Mouse (Mus musculus) midbrain, embryonic 14.5 days (tissue): Measurements from ENCODE around the gene Scg5. TPM values are rescaled to one million over a fixed set of nuclear protein-coding genes. Genes with fewer than 3 reads are reported as not detected.

Experiments
- ATAC-seq: fragments of 200-750 bp; cut with Nextera tagmentation; 2 replicates; pipeline ENCODE4 v1.8.0; 2017; ENCODE audit warnings: moderate number of reproducible peaks, moderate library complexity; ENCODE audit not compliant: low FRiP score, low TSS enrichment
- DNase-seq: peaks from one replicate; pipeline ENCODE4 v3.0.0-alpha.2; 2015
- H3K27ac ChIP-seq: fragments of 300-500 bp; sonication (generic); replicated peaks from 2 replicates; pipeline ENCODE4 v1.5.1; 2014; ENCODE audit warnings: mild to moderate bottlenecking, low read depth, low read length, moderate library complexity
- H3K27me3 ChIP-seq: fragments of 300-500 bp; sonication (generic); 2 replicates; pipeline ENCODE4 v1.6.1; 2014; ENCODE audit warnings: low read length, control low read depth, mixed read lengths; ENCODE audit not compliant: control insufficient read depth, insufficient read depth
- H3K36me3 ChIP-seq: fragments of 300-500 bp; sonication (generic); 2 replicates; pipeline ENCODE4 v1.6.1; 2014; ENCODE audit warnings: low read length, control low read depth; ENCODE audit not compliant: control insufficient read depth, insufficient read depth
- H3K4me1 ChIP-seq: fragments of 300-500 bp; sonication (generic); 2 replicates; pipeline ENCODE4 v1.6.1; 2014; ENCODE audit warnings: mild to moderate bottlenecking, antibody characterized with exemption, low read length, control low read depth; ENCODE audit not compliant: control insufficient read depth, insufficient read depth
- H3K4me2 ChIP-seq: fragments of 300-500 bp; sonication (generic); 2 replicates; pipeline ENCODE4 v1.6.1; 2014; ENCODE audit warnings: mild to moderate bottlenecking, low read length, moderate library complexity
- H3K4me3 ChIP-seq: fragments of 300-500 bp; sonication (generic); replicated peaks from 2 replicates; pipeline ENCODE4 v1.5.1; 2014; ENCODE audit warnings: low read depth, low read length
- H3K9ac ChIP-seq: fragments of 300-500 bp; sonication (generic); replicated peaks from 2 replicates; pipeline ENCODE4 v1.6.1; 2014; ENCODE audit warnings: mild to moderate bottlenecking, low read length, moderate library complexity
- H3K9me3 ChIP-seq: fragments of 300-500 bp; sonication (generic); 2 replicates; pipeline ENCODE4 v1.6.1; 2016; ENCODE audit warnings: low read length, control low read depth, mixed read lengths; ENCODE audit not compliant: control insufficient read depth
- WGBS: fragments of 180-500 bp; shearing (Covaris S2); extraction: QIAGEN DNeasy Blood & Tissue Kit; methylation state at CpG from one replicate; pipeline ENCODE4 v1.1.7; 2014; 5-methylcytosine and 5-hydroxymethylcytosine counted together
- polyA plus RNA-seq: library from polyadenylated mRNA; unstranded; fragments of >200 nt; fragmentation: Nextera tagmentation; extraction: Ambion mirVana; gene quantifications from 2 replicates; pipeline ENCODE4 v1.2.1, GENCODE M21; 2014

Gene Scg5
- polyA plus RNA-seq, 1 experiment from 2014 or later, result 251 TPM

DNA sequence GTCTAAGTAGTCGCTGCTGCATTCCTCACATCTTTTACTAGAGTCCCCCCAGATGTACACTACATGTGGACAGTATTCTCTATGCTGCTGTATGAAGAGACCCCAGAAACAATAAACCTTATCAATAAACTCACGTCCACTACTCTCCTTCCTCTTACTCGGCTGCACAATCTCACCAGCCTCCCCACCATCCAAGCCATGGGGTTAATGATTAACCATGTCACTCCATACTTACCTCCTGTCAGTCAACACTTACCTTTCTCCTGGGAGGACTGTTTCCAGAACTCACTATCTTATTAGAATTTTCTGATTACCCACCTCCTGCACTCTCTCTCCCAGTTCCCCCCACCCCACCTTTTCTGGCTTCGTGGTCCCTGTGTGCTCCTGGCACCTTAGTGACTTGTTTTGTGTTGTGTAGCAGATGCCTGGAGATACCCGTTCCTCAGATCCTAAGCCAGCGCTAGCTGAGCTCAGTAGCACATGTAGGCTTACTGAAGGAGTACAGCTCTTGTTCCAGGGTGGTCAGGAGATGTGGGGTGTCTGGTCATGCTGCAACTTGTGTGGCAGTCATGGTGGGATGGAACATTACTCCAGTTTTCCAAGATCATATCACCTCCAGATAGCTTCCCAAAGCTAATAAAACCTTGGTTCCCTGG, 54.6 kb downstream of the Scg5 start:
- Histone ChIP-seq H3K27ac (no peak overlapping the region), H3K27me3 (no peaks in the 10 kb centered on the region), H3K4me3 (no peak overlapping the region), H3K9ac (no peak overlapping the region), H3K4me1 (no peaks in the 10 kb centered on the region), H3K9me3 (no peaks in the 10 kb centered on the region), H3K4me2 (no peak overlapping the region), H3K36me3 (peaks cover 17% of the 10 kb centered on the region; the same call in 1 of the 2 replicates)
- 90% methylated on average over 6 of the region's 6 CpGs for WGBS
- ATAC-seq (no peak), DNase-seq (no peak)

DNA sequence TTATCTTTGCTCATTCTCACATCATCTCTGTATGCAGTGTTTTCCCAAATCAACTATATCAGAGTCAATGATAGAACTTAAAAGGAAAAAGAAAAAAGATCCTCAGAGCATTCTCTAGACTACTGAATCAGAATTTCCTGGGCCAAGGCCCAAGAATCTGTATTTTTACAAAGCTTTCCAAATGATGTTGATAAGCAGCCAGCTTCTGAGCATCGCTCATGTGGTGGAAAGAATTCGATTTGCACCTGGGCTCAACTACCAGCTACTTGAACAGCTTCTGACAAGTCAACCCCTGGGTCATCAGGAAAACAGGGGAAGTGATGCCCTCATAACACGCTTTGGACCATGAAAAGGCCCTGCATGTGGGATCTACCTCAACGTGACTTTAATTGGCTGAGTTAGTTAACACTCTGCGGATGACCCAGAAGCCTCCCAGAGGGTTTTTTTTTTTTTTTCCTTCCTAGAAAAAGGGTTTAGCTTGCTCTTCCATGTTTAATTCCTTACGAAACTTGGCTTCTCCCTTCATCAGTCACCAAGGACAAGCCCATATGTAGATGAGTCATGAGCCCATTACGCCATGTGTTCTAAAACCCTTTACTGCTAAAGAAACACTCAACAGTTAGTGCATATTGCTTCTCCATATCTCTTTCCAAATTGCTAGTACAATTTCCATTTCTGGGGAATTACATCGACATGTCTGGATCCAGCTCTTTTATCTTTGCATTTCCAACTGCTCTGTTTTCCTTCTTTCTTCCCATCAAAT, 60.2 kb downstream of the Scg5 start:
- no peak overlapping the region for H3K27ac ChIP-seq
- no peak for ATAC-seq

DNA sequence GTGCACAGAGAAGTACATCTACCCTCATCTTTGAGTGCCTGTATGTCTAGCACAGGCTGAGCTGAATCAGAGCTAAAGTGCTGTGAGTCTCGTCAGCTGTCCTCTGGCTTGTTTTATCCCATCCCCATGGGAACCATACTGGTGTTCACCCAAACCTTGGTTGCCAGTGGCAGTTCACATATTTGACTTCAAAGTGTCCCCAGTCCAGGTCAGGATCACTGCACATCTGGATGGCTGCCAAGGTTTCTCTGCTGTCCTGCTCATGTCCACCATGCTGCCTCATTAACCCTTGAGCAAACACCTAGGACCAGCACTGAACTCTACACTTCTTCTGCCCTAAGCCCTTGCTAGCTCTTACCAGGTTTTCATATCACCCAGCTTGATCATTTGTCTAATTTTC, 63.0 kb downstream of the Scg5 start:
- no peak overlapping the region for H3K27ac ChIP-seq
- no peak overlapping the region for H3K4me3 ChIP-seq
- H3K9me3 ChIP-seq, result no peaks in the 10 kb centered on the region
- H3K27me3 ChIP-seq, result no peaks in the 10 kb centered on the region
- H3K4me2 ChIP-seq, result no peak overlapping the region
- WGBS, result 58% methylated on average over 1 of the region's 1 CpGs
- 0 out of 2 replicates have a peak, but pooled peaks cover 3% of the 10 kb centered on the region for H3K36me3 ChIP-seq
- no peaks in the 10 kb centered on the region for H3K4me1 ChIP-seq
- no peak overlapping the region for H3K9ac ChIP-seq
- ATAC-seq (no peak), DNase-seq (no peak)

More for the DNA sequence above, 60.2 kb downstream of the Scg5 start:
- 90% methylated on average over 8 of the region's 8 CpGs for WGBS
- Histone ChIP-seq H3K9ac (no peak overlapping the region), H3K4me3 (no peak overlapping the region), H3K27me3 (no peaks in the 10 kb centered on the region), H3K9me3 (no peaks in the 10 kb centered on the region), H3K4me1 (no peaks in the 10 kb centered on the region), H3K4me2 (no peak overlapping the region), H3K36me3 (0 out of 2 replicates have a peak, but pooled peaks cover 3% of the 10 kb centered on the region)
- DNase-seq, result no peak

- H3K9ac ChIP-seq, result no peak overlapping the region
- no peaks in the 10 kb centered on the region for H3K9me3 ChIP-seq
- H3K4me2 ChIP-seq, result no peak overlapping the region
- ATAC-seq (no peak), DNase-seq (no peak)
- H3K4me3 ChIP-seq, result no peak overlapping the region
- H3K27me3 ChIP-seq, result no peaks in the 10 kb centered on the region
- H3K4me1 ChIP-seq, result no peaks in the 10 kb centered on the region
- H3K27ac ChIP-seq, result no peak overlapping the region
- WGBS, result 88% methylated on average over 5 of the region's 5 CpGs
- H3K36me3 ChIP-seq, result 0 out of 2 replicates have a peak, but pooled peaks cover 3% of the 10 kb centered on the region
Observed at GRCm38 (mm10) chr2:113764968-113765367, 64.0 kb downstream of the Scg5 start.

DNA sequence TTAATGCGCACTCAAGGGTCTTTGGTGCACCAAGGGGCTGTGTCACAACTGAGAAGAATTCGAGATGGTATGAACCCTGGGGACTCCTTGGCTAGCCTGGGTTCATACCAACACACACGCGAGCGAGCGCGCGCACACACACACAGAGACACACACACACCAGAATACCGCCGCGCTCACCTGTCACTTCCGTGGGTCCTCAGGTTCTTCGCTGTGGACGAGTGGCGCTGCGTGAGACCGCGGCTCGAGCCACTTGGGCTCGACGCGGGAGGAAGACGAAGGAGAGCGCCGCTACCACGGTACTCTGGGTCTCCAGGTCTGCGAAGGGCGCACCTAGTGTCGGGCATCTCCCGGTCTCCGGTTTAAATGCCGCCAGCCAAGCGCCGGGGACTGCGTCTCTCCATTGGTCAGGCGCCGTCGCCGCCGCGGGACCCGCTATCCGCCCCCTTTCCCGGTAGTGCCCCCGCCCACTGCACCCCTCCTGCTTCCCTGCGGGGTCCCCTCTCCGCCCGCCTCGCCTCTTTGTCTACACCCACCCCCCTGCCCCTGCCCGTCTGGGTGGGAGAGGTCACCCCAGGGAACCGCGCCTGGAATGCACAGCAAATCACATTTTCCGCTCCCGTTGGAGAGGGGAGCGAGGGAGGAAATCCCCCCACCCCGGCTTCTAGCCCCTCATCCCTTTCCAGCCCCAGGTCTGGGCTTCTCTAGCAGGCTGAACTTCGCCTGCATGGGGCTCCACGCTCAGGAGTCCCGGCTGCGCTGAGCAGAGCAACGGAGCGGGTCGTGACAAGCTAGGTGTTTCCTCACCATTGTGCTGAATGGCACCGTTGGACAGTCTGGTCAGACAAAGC, 70.4 kb downstream of the Scg5 start, which contains the start of gene Grem1:
Gene Grem1, minus strand, starts transcription at position 336 of the 851 bp plus-strand sequence.
- WGBS, result under 1% methylated on average over 64 of the region's 64 CpGs
- H3K4me2 ChIP-seq, result peak within 1 kb of the TSS; percentile 93

DNA sequence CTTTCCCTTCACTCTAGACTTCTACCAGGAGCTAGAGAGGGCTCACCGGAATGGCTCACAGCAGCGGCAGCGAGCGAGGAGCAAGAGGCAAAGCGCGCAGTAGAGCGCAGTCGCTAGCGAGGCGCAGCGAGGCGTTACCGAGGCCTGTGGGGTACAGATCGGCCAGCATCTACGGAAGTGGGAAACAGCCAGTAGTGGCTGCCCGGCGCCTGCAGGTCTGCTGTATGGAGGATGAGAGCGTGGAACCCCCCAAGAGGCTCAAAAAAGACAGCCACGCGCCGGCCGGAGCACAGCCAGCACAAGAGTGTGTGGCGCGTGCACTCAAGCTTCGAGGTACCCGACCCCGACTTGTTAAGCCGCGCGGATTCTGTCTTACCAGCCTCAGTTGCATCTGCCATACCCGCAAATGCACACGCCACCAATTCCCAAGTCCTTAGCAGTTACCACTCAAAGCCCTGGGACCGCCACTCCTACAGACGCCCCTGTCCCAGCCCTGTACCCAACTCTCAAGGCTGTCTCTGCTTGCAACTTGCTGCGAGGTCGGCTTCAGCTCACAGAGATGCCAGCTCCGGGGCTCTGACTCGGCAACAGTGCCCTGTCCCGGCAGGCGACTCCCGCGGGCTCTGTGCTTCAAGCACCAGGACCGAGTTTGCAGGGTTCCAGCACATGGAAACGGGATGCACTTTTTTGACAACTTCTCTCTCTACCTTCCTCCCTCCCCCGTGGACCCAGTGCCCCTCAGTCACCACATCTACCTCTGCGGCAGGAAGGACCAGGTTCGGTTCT, 71.2 kb downstream of the Scg5 start:
- H3K4me3 ChIP-seq, result peak overlapping the region; percentile 57
- DNase-seq, result peak; percentile 76
- no peaks in the 10 kb centered on the region for H3K36me3 ChIP-seq
- H3K4me2 ChIP-seq, result peak overlapping the region; percentile 93
- peaks cover 14% of the 10 kb centered on the region for H3K4me1 ChIP-seq
- 0% methylated on average over 47 of the region's 47 CpGs for WGBS
- H3K9me3 ChIP-seq, result no peaks in the 10 kb centered on the region
- H3K9ac ChIP-seq, result peak overlapping the region; percentile 65
- ATAC-seq, result peak; percentile 7; the same call in 1 of the 2 replicates
- peaks cover 30% of the 10 kb centered on the region for H3K27me3 ChIP-seq
- no peak overlapping the region for H3K27ac ChIP-seq

More for the DNA sequence above, 70.4 kb downstream of the Scg5 start, which contains the start of gene Grem1:
- Histone ChIP-seq H3K9ac (peak within 1 kb of the TSS; percentile 65), H3K4me3 (peak within 1 kb of the TSS; percentile 57), H3K4me1 (peaks cover 14% of the 10 kb centered on the region), H3K27me3 (peaks cover 30% of the 10 kb centered on the region), H3K36me3 (no peaks in the 10 kb centered on the region), H3K9me3 (no peaks in the 10 kb centered on the region), H3K27ac (peak within 1 kb of the TSS; percentile 32; the same call in 1 of the 2 replicates)
- peak; percentile 73 for ATAC-seq
- DNase-seq, result peak; percentile 71

- DNase-seq (peak; percentile 14), ATAC-seq (no peak)
- H3K4me3 ChIP-seq, result peak overlapping the region; percentile 57
- H3K4me2 ChIP-seq, result peak overlapping the region; percentile 93
- H3K27me3 ChIP-seq, result peaks cover 30% of the 10 kb centered on the region
- WGBS, result 2% methylated on average over 12 of the region's 12 CpGs
- peak overlapping the region; percentile 65 for H3K9ac ChIP-seq
- no peaks in the 10 kb centered on the region for H3K9me3 ChIP-seq
- H3K4me1 ChIP-seq, result peaks cover 14% of the 10 kb centered on the region
- no peak overlapping the region for H3K27ac ChIP-seq
- no peaks in the 10 kb centered on the region for H3K36me3 ChIP-seq
Observed at GRCm38 (mm10) chr2:113756924-113757524, 71.9 kb downstream of the Scg5 start.
